Mouse (Mus musculus) CD4-positive, CD25-positive, alpha-beta regulatory T cell, adult 4 months (primary cell): Measurements from ENCODE around the gene Rac1. TPM values are rescaled to one million over a fixed set of nuclear protein-coding genes. Genes with fewer than 3 reads are reported as not detected.

Source experiments
- ATAC-seq: one replicate; pipeline ENCODE4 v1.8.0; 2017
- polyA plus RNA-seq, 2 experiments: library from polyadenylated mRNA; unstranded; fragments of 100-300 nt; shearing (Covaris generic); gene quantifications; one replicate each; pipeline ENCODE4 v1.2.1; 2017

Rac1 gene
- polyA plus RNA-seq, 2 experiments from 2014 or later: 51.5 to 66.6 TPM

DNA sequence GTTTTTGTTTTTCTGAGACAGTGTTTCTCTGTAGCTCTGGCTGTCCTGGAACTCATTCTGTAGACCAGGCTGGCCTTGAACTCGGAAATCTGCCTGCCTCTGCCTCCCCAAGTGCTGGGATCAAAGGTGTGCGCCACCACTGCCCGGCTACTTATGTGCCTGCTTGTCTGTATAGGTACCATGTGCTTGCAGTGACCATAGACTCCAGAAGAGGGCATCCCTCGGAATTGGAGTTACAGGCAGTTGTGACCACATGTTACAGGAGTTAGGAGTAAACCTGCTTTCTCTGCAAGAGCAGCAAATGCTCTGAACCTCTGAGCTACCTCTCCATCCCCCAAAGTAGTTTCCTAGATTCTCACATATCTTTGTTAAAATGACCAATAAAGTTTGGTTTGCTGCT lies 36.1 kb downstream of the Rac1 start:
- ATAC-seq: no peak

DNA sequence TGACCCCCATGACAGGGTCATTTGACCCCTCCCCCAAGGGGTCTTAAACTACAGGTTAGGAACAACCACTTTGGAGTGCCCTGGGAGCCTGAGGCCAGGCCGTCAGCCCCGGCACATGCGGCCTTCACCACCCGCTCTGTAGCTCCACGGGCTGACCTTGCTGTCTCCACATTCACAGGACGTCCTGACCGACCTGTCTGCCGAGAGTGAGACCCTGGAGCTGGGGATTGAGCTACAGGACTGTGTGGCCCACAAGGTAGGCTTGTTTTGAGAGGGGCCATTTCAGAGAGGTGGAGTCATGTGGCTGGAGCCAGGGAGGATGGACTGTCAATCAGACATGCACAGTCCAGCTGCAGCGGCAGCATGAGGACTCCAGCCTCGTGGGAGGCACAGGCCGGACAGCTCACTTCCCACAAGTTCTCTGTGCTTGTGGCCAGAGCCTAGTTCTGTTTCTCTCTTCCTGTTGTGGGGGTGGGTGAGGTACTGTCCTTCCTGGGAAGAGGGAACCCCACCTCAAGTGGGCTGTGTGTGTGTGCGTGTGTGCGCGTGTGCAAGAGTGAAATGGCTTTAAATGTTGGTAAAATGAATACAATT lies 38.0 kb downstream of the Rac1 start:
- no peak for ATAC-seq

DNA sequence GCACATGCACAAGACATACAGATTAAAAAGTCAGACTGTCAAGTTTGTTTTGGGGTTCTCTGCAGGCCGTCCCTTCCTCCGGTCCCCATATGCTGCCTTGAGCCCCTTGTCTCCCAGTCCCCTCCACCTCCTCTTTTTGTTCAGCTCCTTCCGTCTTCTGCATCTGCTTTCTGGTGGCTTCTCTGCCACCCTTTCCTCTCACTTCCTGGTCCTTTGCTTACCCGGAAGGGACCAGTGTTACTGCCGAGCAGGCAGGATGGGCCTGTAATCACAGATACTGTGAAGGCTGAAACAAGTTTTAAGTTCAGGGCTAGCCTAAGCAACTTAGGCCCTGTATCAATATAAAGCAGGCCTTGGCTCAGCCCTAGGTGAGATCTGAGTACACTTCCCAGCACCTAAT lies 39.8 kb downstream of the Rac1 start:
- ATAC-seq: no peak

DNA sequence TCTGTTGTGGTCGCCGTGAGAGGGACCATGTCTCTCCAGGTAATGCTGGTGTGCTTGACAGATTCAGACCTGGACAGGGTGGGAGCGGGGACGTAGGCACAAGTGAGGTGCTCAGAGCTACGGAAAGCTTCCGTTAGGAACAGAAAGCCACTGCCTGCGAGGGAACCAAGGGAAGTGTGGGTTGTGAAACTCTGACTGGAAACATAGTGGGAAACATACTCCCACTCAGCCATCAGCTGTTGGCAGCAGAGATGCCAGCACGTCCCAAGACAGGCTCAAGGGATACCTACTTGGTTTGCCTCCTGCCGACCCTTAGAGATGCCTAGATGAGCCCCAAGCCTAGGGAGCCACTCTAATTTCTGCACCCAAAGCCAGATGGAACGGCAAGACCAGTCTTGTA lies 40.6 kb downstream of the Rac1 start:
- ATAC-seq: no peak

DNA sequence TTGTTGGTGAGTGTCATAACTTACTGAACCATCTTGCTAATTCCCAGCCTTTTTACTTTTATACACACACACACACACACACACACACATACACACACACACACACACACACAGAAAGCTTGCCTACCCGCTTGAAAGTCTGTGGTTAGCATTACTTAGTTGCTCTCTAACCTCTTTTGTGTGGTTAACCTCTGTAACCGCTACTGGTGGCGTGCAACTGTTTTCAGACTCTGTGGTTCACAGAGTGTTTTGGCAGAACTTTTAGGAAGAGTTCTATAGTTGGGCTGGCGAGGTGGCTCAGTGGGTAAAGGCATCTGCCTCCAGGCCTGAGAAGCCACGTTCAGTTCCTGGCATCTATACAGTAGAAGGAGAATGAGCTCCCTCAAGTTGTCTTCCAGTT lies 42.9 kb downstream of the Rac1 start:
- ATAC-seq: no peak

DNA sequence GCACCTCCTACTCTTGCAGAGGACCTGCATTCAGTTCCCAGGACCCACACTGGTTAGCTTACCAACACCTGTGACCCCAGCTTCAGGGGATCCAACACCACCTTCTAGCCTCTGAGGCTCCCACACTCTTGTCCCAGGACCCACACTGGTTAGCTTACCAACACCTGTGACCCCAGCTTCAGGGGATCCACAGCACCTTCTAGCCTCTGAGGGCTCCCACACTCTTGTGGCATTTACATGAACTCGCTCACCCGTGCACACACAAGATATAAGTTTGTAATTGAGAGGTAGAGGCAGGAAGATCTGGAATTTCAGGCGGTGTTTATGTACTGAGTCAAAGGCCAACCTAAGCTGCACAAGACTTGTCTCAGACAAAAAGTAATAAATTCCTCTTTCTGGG lies 49.9 kb downstream of the Rac1 start:
- ATAC-seq: no peak

DNA sequence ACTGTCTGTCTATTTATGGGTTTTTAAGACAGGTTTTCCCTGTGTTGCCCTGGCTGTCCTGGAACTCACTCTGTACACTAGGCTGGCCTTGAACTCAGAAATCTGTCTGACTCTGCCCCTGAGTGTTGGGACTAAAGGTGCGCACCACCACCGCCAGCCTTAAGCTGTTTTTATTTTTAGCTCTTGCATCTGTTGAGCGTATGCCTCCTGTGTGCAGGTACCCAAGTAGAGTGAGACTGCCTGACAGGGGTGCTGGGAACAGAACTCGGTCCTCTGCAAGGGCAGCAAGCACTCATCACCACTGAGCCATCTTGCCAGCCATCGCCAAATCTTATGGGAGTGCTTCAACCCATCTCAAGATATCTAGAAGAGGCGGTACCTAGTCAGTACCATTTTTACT lies 51.8 kb downstream of the Rac1 start:
- no peak for ATAC-seq

DNA sequence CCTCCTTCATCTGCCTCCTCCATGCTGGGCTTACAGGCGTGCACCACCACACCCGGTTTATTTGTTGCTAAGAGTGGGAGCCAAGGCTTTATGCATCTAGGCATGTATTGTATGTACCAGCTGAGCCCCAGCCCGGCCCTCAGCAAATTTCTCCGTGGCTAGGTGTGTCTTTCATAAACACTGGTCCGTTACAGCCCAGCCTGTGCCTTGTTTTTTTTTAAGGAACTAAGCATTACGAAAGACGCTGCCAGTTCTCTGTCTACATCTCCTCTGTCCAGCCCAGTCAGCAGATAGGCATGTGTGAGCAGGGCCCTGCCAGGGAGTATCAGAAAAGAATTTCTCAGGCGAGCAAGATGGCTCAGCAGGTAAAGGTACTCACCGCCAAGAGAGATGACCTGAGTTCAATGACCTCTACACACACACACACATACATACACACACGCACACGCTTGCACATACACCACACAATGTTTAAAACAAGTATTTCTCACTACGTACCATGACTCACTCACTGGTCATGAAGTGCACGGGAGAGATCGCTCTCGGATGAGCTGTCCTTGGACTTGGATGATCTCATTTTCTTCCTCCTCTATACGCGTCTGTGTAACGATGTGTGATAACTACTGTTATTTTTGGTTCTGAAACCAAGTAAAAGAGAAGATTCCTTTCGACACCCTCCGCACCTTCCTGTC lies 52.5 kb downstream of the Rac1 start:
- no peak for ATAC-seq

DNA sequence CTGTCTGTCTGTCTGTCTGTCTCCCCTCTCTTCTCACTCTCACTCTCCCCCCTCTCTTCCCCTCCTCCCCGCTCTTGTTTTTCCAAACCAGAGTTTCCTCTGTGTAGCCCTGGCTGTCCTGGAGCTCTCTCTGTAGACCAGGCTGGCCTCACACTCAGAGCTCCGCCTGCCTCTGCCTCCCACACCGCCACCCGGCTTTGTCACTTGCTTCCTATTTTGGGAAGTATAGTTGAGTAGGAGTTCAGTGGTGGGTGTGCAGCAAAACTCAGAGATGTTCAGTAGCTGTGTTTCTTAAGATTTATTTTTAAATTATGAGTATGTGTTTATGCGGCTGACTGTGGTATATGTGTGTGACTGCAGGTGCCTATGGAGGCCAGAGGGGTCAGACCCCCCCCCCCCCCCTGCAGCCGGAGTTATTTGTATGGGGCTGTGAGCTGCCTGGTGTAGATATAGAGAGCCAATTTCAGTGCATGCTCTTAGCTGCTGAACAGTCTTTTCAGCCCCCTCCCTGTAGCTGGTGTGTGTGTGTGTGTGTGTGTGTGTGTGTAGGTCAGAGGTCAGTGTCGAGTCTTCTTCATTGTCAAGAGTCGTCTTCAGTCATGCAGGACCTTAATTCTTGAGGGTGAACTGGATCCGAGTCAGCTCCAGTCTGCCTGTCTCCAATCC lies 55.8 kb downstream of the Rac1 start:
- ATAC-seq: no peak

DNA sequence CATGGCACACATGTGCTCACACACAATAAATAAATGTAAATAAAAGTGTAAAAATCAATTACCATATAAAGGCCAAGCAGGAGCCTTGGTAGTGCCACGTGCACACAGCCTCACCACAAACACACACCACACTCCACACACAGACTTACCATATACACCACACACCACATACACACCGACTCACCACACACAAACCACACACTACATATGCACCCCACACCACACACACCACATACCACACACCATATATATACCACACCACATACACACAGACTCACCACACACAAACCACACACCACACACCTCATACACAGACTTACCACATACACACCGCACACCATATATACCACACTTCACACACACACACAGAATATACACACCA lies 56.7 kb downstream of the Rac1 start:
- no peak for ATAC-seq

DNA sequence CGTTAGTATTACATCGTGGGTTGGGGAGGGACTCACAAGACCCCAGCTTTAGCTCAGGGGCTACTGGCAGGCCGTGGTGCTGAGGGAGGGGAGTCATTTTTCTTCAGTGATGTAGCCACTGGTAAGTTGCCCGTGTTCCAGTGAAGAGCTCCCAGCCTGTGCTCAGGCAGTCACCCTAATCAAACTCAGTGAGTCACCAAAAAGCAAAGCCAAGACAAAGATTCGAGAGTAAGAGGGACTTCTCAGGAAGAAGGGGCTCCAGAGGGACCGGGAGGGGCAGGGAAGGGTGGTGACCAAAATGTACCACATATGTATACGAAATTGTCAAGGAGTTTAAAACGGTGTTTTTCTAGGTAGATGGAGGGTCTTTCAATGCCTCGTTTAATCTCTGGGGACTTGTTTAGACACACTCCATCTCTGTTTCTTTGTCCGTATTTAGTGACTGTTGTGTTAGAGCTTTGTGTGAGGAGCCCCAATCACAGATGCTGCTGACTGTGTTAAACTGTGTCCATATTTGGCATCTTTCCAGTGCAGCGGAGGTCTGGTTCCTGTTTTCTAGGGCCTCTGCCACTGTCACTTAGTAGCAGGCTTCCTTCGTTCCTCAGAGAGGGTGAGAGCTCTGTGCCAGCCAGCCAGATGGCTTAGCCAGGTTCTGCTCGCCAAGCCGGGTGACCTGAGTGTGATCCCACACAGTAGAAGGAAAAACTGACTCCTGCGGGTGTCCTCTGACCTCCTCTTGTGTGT lies 57.2 kb downstream of the Rac1 start:
- ATAC-seq: no peak

DNA sequence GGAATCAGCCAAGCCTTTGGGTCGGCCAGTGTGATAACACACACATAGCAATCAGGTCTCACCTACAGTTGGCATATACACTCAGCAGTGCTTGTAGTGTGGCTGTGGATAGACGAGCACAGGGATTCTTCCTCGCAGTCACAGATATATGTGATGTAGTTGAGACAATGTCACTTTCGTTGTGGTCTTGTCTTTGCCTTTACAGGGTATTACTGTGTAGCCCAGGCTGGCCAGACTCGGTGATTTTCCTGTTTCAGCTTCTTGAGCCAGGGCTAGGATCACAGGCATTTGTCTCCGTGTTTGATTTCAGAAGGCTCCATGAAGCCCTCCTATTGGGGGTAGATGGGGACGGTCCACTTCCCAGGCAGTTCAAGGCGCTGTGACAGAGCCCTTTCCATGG lies 58.2 kb downstream of the Rac1 start:
- no peak for ATAC-seq

DNA sequence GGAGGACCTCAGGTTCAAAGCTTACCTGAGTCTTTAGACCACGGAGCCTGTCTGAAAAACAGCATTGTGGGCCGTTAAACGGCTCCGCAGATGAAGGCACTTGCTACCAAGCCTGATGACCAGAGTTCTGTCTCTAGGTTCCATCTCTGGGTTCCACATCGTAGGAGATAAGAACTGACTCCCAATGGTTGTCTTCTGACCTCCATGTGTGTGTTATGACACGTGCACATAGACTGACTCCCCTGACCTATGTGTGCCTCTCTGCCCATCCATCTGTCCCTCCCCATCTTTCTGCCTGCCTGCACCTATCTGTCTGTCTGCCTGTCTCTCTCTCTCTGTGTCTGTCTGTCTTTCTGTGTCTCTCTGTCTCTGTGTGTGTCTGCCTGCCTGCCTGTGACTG lies 59.9 kb downstream of the Rac1 start:
- ATAC-seq: no peak

DNA sequence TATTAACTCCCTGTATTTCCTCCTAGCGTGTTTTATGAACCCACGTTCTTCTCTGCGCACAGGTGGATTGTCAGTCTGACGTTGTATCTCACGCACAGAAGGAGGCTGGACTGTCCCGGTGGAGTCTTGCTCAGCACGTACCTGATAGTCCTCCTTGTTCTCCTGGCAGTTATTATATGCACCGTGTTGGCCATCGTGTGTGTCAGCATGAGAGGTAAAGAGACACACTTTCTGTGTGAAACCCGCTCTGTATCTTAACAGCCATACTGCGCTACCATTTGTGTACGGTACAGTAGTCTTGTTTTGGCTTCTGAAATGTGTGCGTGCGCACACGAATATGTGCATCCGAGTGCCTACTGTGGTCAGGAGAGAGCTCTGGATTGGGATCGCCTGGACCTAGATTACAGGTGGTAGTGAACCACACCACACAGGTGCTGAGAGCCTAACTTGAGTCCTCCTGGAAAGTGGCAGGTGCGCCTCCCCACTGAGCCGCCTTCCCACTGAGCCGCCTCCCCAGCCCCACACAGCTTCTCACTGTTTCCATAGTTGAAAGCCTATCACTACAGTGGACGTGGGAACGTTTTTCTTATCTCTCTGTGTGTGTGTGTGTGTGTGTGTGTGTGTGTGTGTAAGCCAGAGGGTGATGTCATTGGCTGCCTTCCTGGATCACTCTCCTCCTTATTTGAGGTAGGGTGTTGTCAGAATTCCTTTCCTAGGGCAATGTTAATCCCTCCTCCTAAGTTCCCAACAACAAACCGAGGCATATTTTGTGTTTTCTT lies 60.8 kb downstream of the Rac1 start:
- no peak for ATAC-seq

DNA sequence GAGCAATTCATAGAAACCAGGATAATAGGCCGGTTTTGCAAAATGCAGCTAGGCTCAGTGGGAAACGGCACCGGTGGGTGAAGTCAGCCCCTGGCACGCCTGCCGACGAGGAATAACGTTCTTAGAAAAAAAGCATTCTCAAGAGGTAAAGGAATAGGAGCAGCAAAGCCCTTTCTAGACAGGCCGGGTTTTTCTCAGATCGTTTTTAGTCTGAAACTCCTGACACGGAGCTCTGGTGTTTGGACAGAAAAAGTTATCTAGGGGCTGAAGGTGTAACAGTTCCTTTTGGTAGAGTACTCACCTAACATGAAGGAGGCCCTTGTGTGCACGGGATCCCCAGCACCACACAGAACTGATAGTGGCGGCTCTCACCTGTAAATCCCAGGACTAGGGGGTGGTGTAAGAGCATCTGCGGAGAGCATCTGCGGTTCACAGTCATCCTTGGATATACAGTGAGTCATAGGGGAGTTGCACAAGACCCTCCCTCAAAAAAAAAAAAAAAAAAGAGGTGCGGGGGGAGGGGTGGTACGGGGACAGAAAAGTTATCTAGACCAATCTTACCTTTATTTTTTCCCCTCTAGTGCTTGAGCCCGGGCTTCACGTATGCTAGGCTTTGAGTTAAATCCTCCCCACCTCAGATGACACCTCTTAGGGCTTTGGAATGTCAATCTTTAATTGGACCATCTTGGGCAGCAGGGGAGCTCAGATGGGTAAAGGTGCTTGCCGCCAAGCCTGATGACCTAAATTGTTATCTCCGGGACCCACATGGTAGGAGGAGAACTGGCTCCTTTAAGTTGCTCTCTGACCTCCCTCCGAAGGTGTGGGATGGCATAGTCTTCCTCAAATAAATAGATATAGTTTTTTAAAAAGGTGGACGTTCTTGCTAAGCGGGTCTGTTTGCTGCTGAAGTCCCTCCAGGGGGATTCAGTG lies 62.4 kb downstream of the Rac1 start:
- ATAC-seq: no peak

DNA sequence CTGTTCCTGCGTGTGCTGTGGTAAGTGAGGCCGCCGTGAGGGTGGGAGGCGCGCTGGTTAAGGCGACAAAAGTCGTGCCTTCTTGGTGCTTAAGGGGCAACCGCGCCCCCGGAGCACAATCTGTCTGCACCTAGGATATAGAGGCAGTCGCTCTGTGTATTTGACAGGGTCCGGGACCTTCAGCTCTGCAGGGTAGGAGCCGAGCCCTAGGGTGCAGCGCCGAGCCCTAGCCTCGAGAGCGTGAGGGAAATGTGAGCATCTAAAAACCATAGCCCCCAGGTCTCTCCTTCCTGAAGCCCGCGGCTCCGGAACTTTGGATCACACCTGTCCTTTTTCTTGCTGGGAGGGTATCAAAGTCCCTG lies 63.1 kb downstream of the Rac1 start:
- ATAC-seq: peak; percentile 44

DNA sequence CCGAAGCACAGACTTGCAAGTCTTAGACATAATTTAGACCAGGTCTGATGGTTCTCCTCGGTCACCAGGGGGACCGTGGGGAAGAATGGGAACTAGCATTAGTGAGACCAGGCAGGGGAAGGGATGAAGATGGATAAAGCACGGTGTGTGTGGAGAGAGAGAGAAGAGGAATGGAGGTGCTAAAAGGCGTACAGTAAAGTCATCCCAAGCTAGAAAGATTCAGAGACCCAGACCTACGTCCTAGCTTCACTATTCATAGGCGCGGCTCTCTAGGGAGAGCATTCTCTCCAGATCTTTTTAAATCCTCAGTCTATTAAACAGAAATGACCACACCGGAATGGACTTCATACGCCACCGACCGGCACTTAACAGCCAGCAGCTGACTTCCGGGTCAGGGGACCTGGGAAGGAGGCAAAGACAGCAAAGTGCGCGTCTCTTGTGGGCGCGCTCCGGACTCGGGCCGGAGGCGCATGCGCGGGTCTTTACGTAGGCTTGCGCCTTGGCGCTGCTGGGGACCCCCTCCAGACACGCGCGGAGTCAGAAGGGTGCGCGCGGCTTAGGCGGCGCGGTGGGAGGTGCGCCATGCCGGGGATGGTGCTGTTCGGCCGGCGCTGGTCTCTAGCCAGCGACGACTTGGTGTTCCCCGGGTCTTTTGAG lies 63.6 kb downstream of the Rac1 start, which contains the start of gene Daglb:
Gene Daglb, plus strand, starts transcription at position 485 of the 657 bp plus-strand sequence.
- ATAC-seq: peak; percentile 96

DNA sequence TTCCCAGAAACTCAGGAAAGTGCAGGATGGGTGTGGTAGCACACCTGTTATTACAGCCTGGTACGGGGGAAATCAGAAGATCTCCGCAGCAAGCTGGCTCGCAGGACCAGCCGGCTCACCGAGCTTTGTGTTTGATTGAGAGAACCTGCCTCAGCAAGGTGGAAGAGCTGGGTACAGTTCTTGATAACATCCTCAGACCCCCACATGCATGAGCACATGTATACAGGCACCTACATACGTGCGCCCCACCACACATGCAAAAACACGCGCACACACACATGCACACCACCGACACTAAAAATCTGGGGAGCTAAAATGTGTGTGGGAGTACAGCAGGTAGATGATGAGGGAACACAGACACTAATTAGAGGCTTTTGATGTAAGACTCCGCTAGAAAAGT lies 64.2 kb downstream of the Rac1 start:
- no peak for ATAC-seq
